In genomic region chr14:41035146-41035798, GRCm38 (mm10) we compare ENCODE assay signal across 9 mouse cellular contexts. TPM values are rescaled to one million over a fixed set of nuclear protein-coding genes. Genes with fewer than 3 reads are reported as not detected.
DNase-seq lines count a peak whose midpoint lies in the region; ATAC-seq and TF ChIP-seq lines count a peak whose summit lies in the region.
"Had no signal": no experiment of that assay in that cellular context is flagged by ENCODE, and none has a peak within 500 bp of the region (broad histone marks: within the 10 kb centered on the region; RNA-seq: fewer than 3 reads in every experiment).

No protein-coding gene starts in this region.

- no peak overlapping the region for H3K9ac ChIP-seq in forebrain, embryonic 15.5 days (replicated peaks)
- H3K9ac ChIP-seq in intestine, embryonic 16.5 days (ENCODE audit: low read depth, low read length): no peak overlapping the region
- H3K9ac ChIP-seq in limb, embryonic 12.5 days (replicated peaks): no peak overlapping the region
- no peak overlapping the region for H3K9ac ChIP-seq in midbrain, embryonic 16.5 days (ENCODE audit: low read depth, low read length)

- DNase-seq in thymus, adult 2 months: peak; percentile 58
- no peak for DNase-seq in thymus, adult 18-20 months
- peak; percentile 54 to 66 for DNase-seq in cerebellum, adult 18-20 months
- DNase-seq in spleen, postnatal 4 days (ENCODE audit: low spot score in 2 of 2): peak; percentile 61 to 86

- ATAC-seq in forebrain, embryonic 15.5 days (replicated peaks): peak; percentile 65
- 0 out of 2 replicates have a peak, but pooled peaks have one; percentile 21 for ATAC-seq in intestine, embryonic 16.5 days
- ATAC-seq in limb, embryonic 12.5 days (ENCODE audit: insufficient number of reproducible peaks, insufficient read depth, low FRiP score, low TSS enrichment, low read depth): peak; percentile 63
- ATAC-seq in midbrain, embryonic 16.5 days: peak; percentile 47; the same call in 1 of the 2 replicates

- WGBS in thymus, adult 2 months: 36% methylated on average over 6 of the region's 6 CpGs
- 37% methylated on average over 6 of the region's 6 CpGs for WGBS in forebrain, embryonic 15.5 days
- 33% methylated on average over 6 of the region's 6 CpGs for WGBS in intestine, embryonic 16.5 days
- WGBS in limb, embryonic 12.5 days: 36% methylated on average over 6 of the region's 6 CpGs
- WGBS in midbrain, embryonic 16.5 days: 36% methylated on average over 6 of the region's 6 CpGs

- H3K9me3 ChIP-seq in forebrain, embryonic 15.5 days: no peaks in the 10 kb centered on the region
- H3K9me3 ChIP-seq in intestine, embryonic 16.5 days (ENCODE audit: control insufficient read depth, low read length): no peaks in the 10 kb centered on the region
- no peaks in the 10 kb centered on the region for H3K9me3 ChIP-seq in limb, embryonic 12.5 days
- no peaks in the 10 kb centered on the region for H3K9me3 ChIP-seq in midbrain, embryonic 16.5 days (replicated peaks; ENCODE audit: control insufficient read depth, low read length, poor library complexity, severe bottlenecking)

- no peaks in the 10 kb centered on the region for H3K4me1 ChIP-seq in thymus, adult 2 months (replicated peaks; ENCODE audit: control insufficient read depth, insufficient read depth, low read length)
- H3K4me1 ChIP-seq in forebrain, embryonic 15.5 days: no peaks in the 10 kb centered on the region
- H3K4me1 ChIP-seq in intestine, embryonic 16.5 days (ENCODE audit: control insufficient read depth, insufficient read depth, low read length): no peaks in the 10 kb centered on the region
- no peaks in the 10 kb centered on the region for H3K4me1 ChIP-seq in limb, embryonic 12.5 days (replicated peaks)
- H3K4me1 ChIP-seq in midbrain, embryonic 16.5 days (ENCODE audit: control insufficient read depth, insufficient read depth, low read length): no peaks in the 10 kb centered on the region

- H3K4me2 ChIP-seq in forebrain, embryonic 15.5 days (replicated peaks): no peak overlapping the region
- H3K4me2 ChIP-seq in intestine, embryonic 16.5 days (ENCODE audit: low read depth, low read length): no peak overlapping the region
- no peak overlapping the region for H3K4me2 ChIP-seq in limb, embryonic 12.5 days
- H3K4me2 ChIP-seq in midbrain, embryonic 16.5 days (ENCODE audit: low read length): no peak overlapping the region

- no peaks in the 10 kb centered on the region for H3K36me3 ChIP-seq in thymus, adult 2 months (ENCODE audit: control insufficient read depth, insufficient read depth, low read length)
- no peaks in the 10 kb centered on the region for H3K36me3 ChIP-seq in forebrain, embryonic 15.5 days
- no peaks in the 10 kb centered on the region for H3K36me3 ChIP-seq in intestine, embryonic 16.5 days (ENCODE audit: control insufficient read depth, insufficient read depth, low read length)
- H3K36me3 ChIP-seq in limb, embryonic 12.5 days: no peaks in the 10 kb centered on the region
- no peaks in the 10 kb centered on the region for H3K36me3 ChIP-seq in midbrain, embryonic 16.5 days (ENCODE audit: control insufficient read depth, insufficient read depth, low read length)

- no peak overlapping the region for H3K27ac ChIP-seq in thymus, adult 2 months (ENCODE audit: control insufficient read depth, insufficient read depth, low read length)
- H3K27ac ChIP-seq in forebrain, embryonic 15.5 days (replicated peaks): no peak overlapping the region
- H3K27ac ChIP-seq in intestine, embryonic 16.5 days (ENCODE audit: low read length): no peak overlapping the region
- no peak overlapping the region for H3K27ac ChIP-seq in limb, embryonic 12.5 days
- no peak overlapping the region for H3K27ac ChIP-seq in midbrain, embryonic 16.5 days (ENCODE audit: low read length)

- TF ChIP-seq CTCF in thymus, adult 2 months (IDR thresholded peaks at IDR 0.05; ENCODE audit: borderline replicate concordance, control insufficient read depth, extremely low read depth, insufficient read depth, low read length, poor library complexity): no peak

- H3K4me3 ChIP-seq in thymus, adult 2 months (ENCODE audit: control insufficient read depth, insufficient read depth, low read length): no peak overlapping the region
- no peak overlapping the region for H3K4me3 ChIP-seq in forebrain, embryonic 15.5 days
- H3K4me3 ChIP-seq in intestine, embryonic 16.5 days (ENCODE audit: low read length): no peak overlapping the region
- no peak overlapping the region for H3K4me3 ChIP-seq in limb, embryonic 12.5 days (replicated peaks)
- H3K4me3 ChIP-seq in midbrain, embryonic 16.5 days (ENCODE audit: low read depth, low read length): no peak overlapping the region

- H3K27me3 ChIP-seq in thymus, adult 2 months (ENCODE audit: control insufficient read depth, insufficient read depth, low read length): no peaks in the 10 kb centered on the region
- H3K27me3 ChIP-seq in forebrain, embryonic 15.5 days: no peaks in the 10 kb centered on the region
- no peaks in the 10 kb centered on the region for H3K27me3 ChIP-seq in intestine, embryonic 16.5 days (replicated peaks; ENCODE audit: control insufficient read depth, insufficient read depth, low read length)
- H3K27me3 ChIP-seq in limb, embryonic 12.5 days: no peaks in the 10 kb centered on the region
- no peaks in the 10 kb centered on the region for H3K27me3 ChIP-seq in midbrain, embryonic 16.5 days (ENCODE audit: control insufficient read depth, insufficient read depth, low read depth, low read length)

- TF ChIP-seq POLR2A in thymus, adult 2 months (IDR thresholded peaks at IDR 0.05; ENCODE audit: control insufficient read depth, extremely low read depth, insufficient read depth, low read length, poor library complexity): no peak

RNA-seq across cellular contexts. Expression of gene Fam213a, which starts 21.7 kb away (rescaled TPM):
- polyA plus RNA-seq in thymus, adult 2 months (2012; rRNA removed): 7.3 and 7.8 TPM in 2 replicates
- 75.1 and 76.2 TPM in 2 replicates for polyA plus RNA-seq in forebrain, embryonic 15.5 days (2015; fragmentation: Nextera tagmentation; extraction: Ambion mirVana)
- 72.4 and 81.8 TPM in 2 replicates for polyA plus RNA-seq in intestine, embryonic 16.5 days (2015; fragmentation: Nextera tagmentation; extraction: Ambion mirVana)
- 35.3 and 39.4 TPM in 2 replicates for polyA plus RNA-seq in limb, embryonic 12.5 days (2016; fragmentation: Nextera tagmentation; extraction: Ambion mirVana)
- polyA plus RNA-seq in midbrain, embryonic 16.5 days (2015; fragmentation: Nextera tagmentation; extraction: Ambion mirVana): 105 and 111 TPM in 2 replicates

RNA-seq across cellular contexts. Expression of gene Dydc2, which starts 33.7 kb away (rescaled TPM):
- polyA plus RNA-seq in thymus, adult 2 months (2012; rRNA removed): not detected in 2 replicates
- polyA plus RNA-seq in forebrain, embryonic 15.5 days (2015; fragmentation: Nextera tagmentation; extraction: Ambion mirVana): 0.70 and 1.0 TPM in 2 replicates
- polyA plus RNA-seq in intestine, embryonic 16.5 days (2015; fragmentation: Nextera tagmentation; extraction: Ambion mirVana): 0.17 TPM in 1 of 2 replicates, not detected in the other
- polyA plus RNA-seq in limb, embryonic 12.5 days (2016; fragmentation: Nextera tagmentation; extraction: Ambion mirVana): not detected in 2 replicates
- 1.2 and 1.4 TPM in 2 replicates for polyA plus RNA-seq in midbrain, embryonic 16.5 days (2015; fragmentation: Nextera tagmentation; extraction: Ambion mirVana)
- polyA plus RNA-seq: stomach, embryonic 16.5 days had no signal

RNA-seq across cellular contexts. Expression of gene Dydc1, which starts 37.4 kb away (rescaled TPM):
- polyA plus RNA-seq in thymus, adult 2 months (2012; rRNA removed): 0.09 TPM in 1 of 2 replicates, not detected in the other
- 0.22 TPM in 1 of 2 replicates, not detected in the other for polyA plus RNA-seq in forebrain, embryonic 15.5 days (2015; fragmentation: Nextera tagmentation; extraction: Ambion mirVana)
- not detected in 2 replicates for polyA plus RNA-seq in intestine, embryonic 16.5 days (2015; fragmentation: Nextera tagmentation; extraction: Ambion mirVana)
- not detected in 2 replicates for polyA plus RNA-seq in limb, embryonic 12.5 days (2016; fragmentation: Nextera tagmentation; extraction: Ambion mirVana)
- polyA plus RNA-seq in midbrain, embryonic 16.5 days (2015; fragmentation: Nextera tagmentation; extraction: Ambion mirVana): not detected in 2 replicates
- polyA plus RNA-seq: stomach, embryonic 16.5 days had no signal

Comparison
In these comparisons a context has a peak if more than half of its experiments do, and no peak if none do; other contexts are left out.
1. DNase-seq: peak in thymus, adult 2 months (single experiment), cerebellum, adult 18-20 months (2 of 2) and spleen, postnatal 4 days (2 of 2); none in thymus, adult 18-20 months (0 of 2).
2. Peak in every context shown above with its lines, with median percentiles within 50 percentile points of each other: ATAC-seq.